Mouse (Mus musculus): ENCODE measurements around the gene Vwc2. TPM values are rescaled to one million over a fixed set of nuclear protein-coding genes. Genes with fewer than 3 reads are reported as not detected.

Gene Vwc2
- polyA plus RNA-seq, 1 experiment from 2014 or later: 8.4 TPM

GRCm38 (mm10) chr11:11114234-11115030 is 409 bp downstream of the Vwc2 start:
- Histone ChIP-seq H3K27me3 (replicated peaks; ENCODE audit: control insufficient read depth, insufficient read depth, low read length) (peaks cover 50% of the 10 kb centered on the region), H3K4me1 (ENCODE audit: control insufficient read depth, insufficient read depth, low read length) (peaks cover 10% of the 10 kb centered on the region; the same call in 1 of the 2 replicates)

DNA sequence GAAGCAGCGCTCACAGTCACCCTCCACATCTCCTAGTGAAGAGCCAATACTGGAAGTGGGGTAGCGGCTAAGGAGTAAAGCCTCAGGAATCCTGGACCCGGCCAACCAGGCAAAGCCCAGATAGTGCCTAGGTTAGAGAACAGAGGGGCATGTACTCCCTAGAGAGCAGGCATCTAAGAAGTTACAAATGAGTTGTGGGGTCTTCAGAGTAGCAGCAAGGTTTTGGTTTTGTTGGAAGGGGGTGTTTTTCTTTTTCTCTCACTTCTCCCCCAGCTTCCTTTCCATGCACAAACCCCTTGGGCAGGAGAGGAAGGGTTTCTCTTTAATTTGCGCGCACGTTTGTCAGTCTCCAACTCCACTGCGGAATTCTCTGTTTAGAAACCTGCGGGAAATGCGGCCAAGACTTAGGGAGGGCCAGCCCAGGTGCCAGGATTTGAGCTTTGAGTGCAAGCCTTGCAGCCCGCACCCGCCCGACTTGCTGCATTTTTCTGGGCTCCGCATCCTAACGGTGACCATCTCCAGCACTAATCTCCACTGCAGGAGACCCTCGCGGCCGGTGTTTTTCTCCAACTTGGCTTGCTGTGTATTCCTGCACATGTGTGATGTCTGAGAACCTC is 1.1 kb downstream of the Vwc2 start:
- Histone ChIP-seq H3K27me3 (replicated peaks; ENCODE audit: control insufficient read depth, insufficient read depth, low read length) (peaks cover 50% of the 10 kb centered on the region), H3K36me3 (ENCODE audit: control insufficient read depth, insufficient read depth, low read length) (no peaks in the 10 kb centered on the region), H3K4me2 (ENCODE audit: low read depth, low read length) (peak overlapping the region; percentile 92), H3K9ac (ENCODE audit: low read depth, low read length) (peak overlapping the region; percentile 60), H3K4me3 (ENCODE audit: low read depth, low read length) (peak overlapping the region; percentile 50), H3K9me3 (ENCODE audit: control insufficient read depth, low read length) (no peaks in the 10 kb centered on the region), H3K27ac (replicated peaks; ENCODE audit: low read depth, low read length) (no peak overlapping the region), H3K4me1 (ENCODE audit: control insufficient read depth, insufficient read depth, low read length) (peaks cover 10% of the 10 kb centered on the region; the same call in 1 of the 2 replicates)
- DNase-seq (ENCODE audit: low spot score) (no peak), ATAC-seq (ENCODE audit: low read depth) (no peak)
- under 1% methylated on average over 17 of the region's 17 CpGs for WGBS

More at GRCm38 (mm10) chr11:11114234-11115030, 409 bp downstream of the Vwc2 start:
- H3K9ac ChIP-seq (ENCODE audit: low read depth, low read length): peak overlapping the region; percentile 35; the same call in 1 of the 2 replicates
- H3K27ac ChIP-seq (replicated peaks; ENCODE audit: low read depth, low read length): no peak overlapping the region
- DNase-seq (ENCODE audit: low spot score): no peak
- peak overlapping the region; percentile 50 for H3K4me3 ChIP-seq (ENCODE audit: low read depth, low read length)
- H3K9me3 ChIP-seq (ENCODE audit: control insufficient read depth, low read length): no peaks in the 10 kb centered on the region
- ATAC-seq (ENCODE audit: low read depth): no peak
- no peaks in the 10 kb centered on the region for H3K36me3 ChIP-seq (ENCODE audit: control insufficient read depth, insufficient read depth, low read length)
- WGBS: under 1% methylated on average over 27 of the region's 34 CpGs
- H3K4me2 ChIP-seq (ENCODE audit: low read depth, low read length): peak overlapping the region; percentile 92

- 1% methylated on average over 52 of the region's 93 CpGs for WGBS
- ATAC-seq (ENCODE audit: low read depth) (peak; percentile 51), DNase-seq (ENCODE audit: low spot score) (no peak)
- no peaks in the 10 kb centered on the region for H3K9me3 ChIP-seq (ENCODE audit: control insufficient read depth, low read length)
- no peaks in the 10 kb centered on the region for H3K36me3 ChIP-seq (ENCODE audit: control insufficient read depth, insufficient read depth, low read length)
- peak overlapping the region; percentile 50 for H3K4me3 ChIP-seq (ENCODE audit: low read depth, low read length)
- peak overlapping the region; percentile 60 for H3K9ac ChIP-seq (ENCODE audit: low read depth, low read length)
- no peak overlapping the region for H3K27ac ChIP-seq (replicated peaks; ENCODE audit: low read depth, low read length)
- H3K27me3 ChIP-seq (replicated peaks; ENCODE audit: control insufficient read depth, insufficient read depth, low read length): peaks cover 50% of the 10 kb centered on the region
- peak overlapping the region; percentile 92 for H3K4me2 ChIP-seq (ENCODE audit: low read depth, low read length)
- peaks cover 10% of the 10 kb centered on the region; the same call in 1 of the 2 replicates for H3K4me1 ChIP-seq (ENCODE audit: control insufficient read depth, insufficient read depth, low read length)
Observed at GRCm38 (mm10) chr11:11115648-11116590, 1.9 kb downstream of the Vwc2 start.

DNA sequence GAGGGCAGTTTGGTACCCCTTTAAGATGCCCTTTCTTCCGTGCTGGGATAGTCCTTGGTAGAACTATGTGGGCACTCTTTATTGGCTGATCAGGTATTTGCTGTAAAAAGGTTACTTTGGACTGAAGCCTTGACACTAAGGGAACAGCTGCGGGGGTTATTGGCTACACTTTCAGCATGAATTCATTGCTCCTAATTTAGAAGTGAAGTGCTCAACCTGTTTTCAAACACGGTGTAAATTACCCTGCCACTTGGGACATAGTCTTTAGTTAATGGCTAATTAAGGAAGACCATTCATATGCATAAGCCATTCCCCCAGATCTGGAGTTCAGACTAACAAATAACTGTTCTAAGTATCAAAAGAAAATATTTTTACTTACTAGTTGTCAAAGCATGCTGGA is 2.7 kb downstream of the Vwc2 start:
- Histone ChIP-seq H3K9ac (ENCODE audit: low read depth, low read length) (peak overlapping the region; percentile 60; the same call in 1 of the 2 replicates), H3K4me1 (ENCODE audit: control insufficient read depth, insufficient read depth, low read length) (peaks cover 10% of the 10 kb centered on the region; the same call in 1 of the 2 replicates), H3K27ac (replicated peaks; ENCODE audit: low read depth, low read length) (no peak overlapping the region), H3K4me2 (ENCODE audit: low read depth, low read length) (peak overlapping the region; percentile 92), H3K27me3 (replicated peaks; ENCODE audit: control insufficient read depth, insufficient read depth, low read length) (peaks cover 50% of the 10 kb centered on the region), H3K36me3 (ENCODE audit: control insufficient read depth, insufficient read depth, low read length) (no peaks in the 10 kb centered on the region), H3K4me3 (ENCODE audit: low read depth, low read length) (peak overlapping the region; percentile 50), H3K9me3 (ENCODE audit: control insufficient read depth, low read length) (no peaks in the 10 kb centered on the region)
- no peak for ATAC-seq (ENCODE audit: low read depth)
- no peak for DNase-seq (ENCODE audit: low spot score)
- WGBS: 6% methylated on average over 3 of the region's 3 CpGs

DNA sequence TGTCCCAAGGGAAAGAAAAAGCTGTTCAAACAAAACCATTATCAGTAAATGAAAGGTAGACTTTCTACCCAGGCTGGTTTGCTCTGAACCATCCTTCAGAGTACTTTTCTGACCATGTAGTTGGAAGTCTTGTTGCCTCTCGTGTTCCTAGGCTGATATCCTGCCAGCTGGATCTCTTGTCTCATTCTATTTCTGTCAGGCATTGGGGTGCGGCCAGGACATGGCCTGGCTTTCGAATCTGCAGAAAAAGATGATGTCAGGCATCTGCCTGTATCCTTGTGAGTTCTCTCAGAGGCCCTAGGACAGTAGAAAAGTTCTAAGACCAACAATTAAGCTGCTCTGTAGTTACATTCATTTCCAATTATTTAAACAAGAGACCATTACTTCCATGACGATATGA is 8.8 kb downstream of the Vwc2 start:
- Histone ChIP-seq H3K27me3 (replicated peaks; ENCODE audit: control insufficient read depth, insufficient read depth, low read length) (peaks cover 2% of the 10 kb centered on the region; the same call in 1 of the 2 replicates), H3K9ac (ENCODE audit: low read depth, low read length) (no peak overlapping the region), H3K36me3 (ENCODE audit: control insufficient read depth, insufficient read depth, low read length) (no peaks in the 10 kb centered on the region), H3K4me1 (ENCODE audit: control insufficient read depth, insufficient read depth, low read length) (no peaks in the 10 kb centered on the region), H3K9me3 (ENCODE audit: control insufficient read depth, low read length) (no peaks in the 10 kb centered on the region), H3K4me3 (ENCODE audit: low read depth, low read length) (no peak overlapping the region), H3K27ac (replicated peaks; ENCODE audit: low read depth, low read length) (no peak overlapping the region), H3K4me2 (ENCODE audit: low read depth, low read length) (no peak overlapping the region)
- ATAC-seq (ENCODE audit: low read depth) (no peak), DNase-seq (ENCODE audit: low spot score) (no peak)
- 79% methylated on average over 4 of the region's 4 CpGs for WGBS

DNA sequence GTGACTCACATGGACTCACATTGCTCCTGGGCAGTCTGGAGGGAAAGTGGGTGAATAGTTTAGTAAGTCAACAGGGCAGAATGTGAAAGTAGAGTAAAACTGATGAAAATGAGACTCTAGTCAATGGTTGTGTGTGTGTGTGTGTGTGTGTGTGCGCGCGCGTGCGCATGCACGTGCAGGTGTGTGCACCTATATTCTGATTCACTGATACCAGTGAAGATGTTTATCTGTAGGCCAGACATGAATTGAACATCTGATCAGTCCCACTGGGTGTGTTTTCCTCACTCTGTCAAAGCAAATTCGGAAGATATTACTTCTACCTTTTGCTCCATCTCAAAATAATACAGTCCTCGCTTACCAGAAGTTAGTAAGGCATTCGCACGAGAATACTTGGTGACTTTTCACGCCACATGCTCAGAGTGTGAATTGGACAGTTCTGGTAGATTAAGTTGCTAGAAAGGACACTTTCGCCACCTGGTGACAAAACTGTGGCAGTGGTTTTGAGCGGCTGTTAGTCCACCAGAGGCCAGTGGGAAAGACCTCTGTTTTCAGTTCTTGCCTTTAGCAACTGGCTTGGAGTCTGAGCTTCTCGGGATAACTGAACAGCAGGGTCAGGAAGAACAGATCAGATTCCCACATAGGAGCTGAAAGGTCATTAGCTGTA is 17.5 kb downstream of the Vwc2 start:
- Histone ChIP-seq H3K4me2 (ENCODE audit: low read depth, low read length) (no peak overlapping the region), H3K4me3 (ENCODE audit: low read depth, low read length) (no peak overlapping the region), H3K9ac (ENCODE audit: low read depth, low read length) (no peak overlapping the region), H3K4me1 (ENCODE audit: control insufficient read depth, insufficient read depth, low read length) (no peaks in the 10 kb centered on the region), H3K27me3 (replicated peaks; ENCODE audit: control insufficient read depth, insufficient read depth, low read length) (no peaks in the 10 kb centered on the region), H3K27ac (replicated peaks; ENCODE audit: low read depth, low read length) (no peak overlapping the region), H3K36me3 (ENCODE audit: control insufficient read depth, insufficient read depth, low read length) (no peaks in the 10 kb centered on the region), H3K9me3 (ENCODE audit: control insufficient read depth, low read length) (no peaks in the 10 kb centered on the region)
- ATAC-seq (ENCODE audit: low read depth) (peak; percentile 70; the same call in 1 of the 2 replicates), DNase-seq (ENCODE audit: low spot score) (peak; percentile 76)
- WGBS: 54% methylated on average over 14 of the region's 14 CpGs

- H3K4me3 ChIP-seq (ENCODE audit: low read depth, low read length): no peak overlapping the region
- no peak for DNase-seq (ENCODE audit: low spot score)
- H3K36me3 ChIP-seq (ENCODE audit: control insufficient read depth, insufficient read depth, low read length): no peaks in the 10 kb centered on the region
- no peaks in the 10 kb centered on the region for H3K4me1 ChIP-seq (ENCODE audit: control insufficient read depth, insufficient read depth, low read length)
- H3K9me3 ChIP-seq (ENCODE audit: control insufficient read depth, low read length): no peaks in the 10 kb centered on the region
- H3K9ac ChIP-seq (ENCODE audit: low read depth, low read length): no peak overlapping the region
- no peak overlapping the region for H3K4me2 ChIP-seq (ENCODE audit: low read depth, low read length)
- no peaks in the 10 kb centered on the region for H3K27me3 ChIP-seq (replicated peaks; ENCODE audit: control insufficient read depth, insufficient read depth, low read length)
- H3K27ac ChIP-seq (replicated peaks; ENCODE audit: low read depth, low read length): no peak overlapping the region
- no peak for ATAC-seq (ENCODE audit: low read depth)
Observed at GRCm38 (mm10) chr11:11140622-11141021, 26.6 kb downstream of the Vwc2 start.

DNA sequence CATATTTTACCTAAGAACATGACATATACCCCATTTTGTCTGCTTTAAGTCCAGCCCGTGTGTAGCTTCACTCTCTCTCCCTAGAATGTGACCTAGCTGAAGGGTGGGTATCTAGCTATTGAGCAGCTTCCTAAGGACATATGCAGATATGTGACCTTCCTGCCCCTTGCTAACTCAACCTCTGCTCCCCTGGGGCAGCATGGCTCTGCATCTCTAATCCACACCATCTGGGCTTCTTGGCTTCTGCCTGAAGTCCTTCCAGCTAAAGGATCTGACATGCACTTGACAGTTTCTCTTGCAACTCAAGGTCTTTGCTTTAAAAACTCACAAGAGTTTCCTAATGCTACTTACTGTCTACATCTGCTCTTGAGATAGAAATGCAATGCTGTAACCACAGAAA is 38.7 kb downstream of the Vwc2 start:
- Histone ChIP-seq H3K27ac (replicated peaks; ENCODE audit: low read depth, low read length) (no peak overlapping the region), H3K36me3 (ENCODE audit: control insufficient read depth, insufficient read depth, low read length) (no peaks in the 10 kb centered on the region), H3K4me2 (ENCODE audit: low read depth, low read length) (no peak overlapping the region), H3K9me3 (ENCODE audit: control insufficient read depth, low read length) (no peaks in the 10 kb centered on the region), H3K4me1 (ENCODE audit: control insufficient read depth, insufficient read depth, low read length) (no peaks in the 10 kb centered on the region), H3K9ac (ENCODE audit: low read depth, low read length) (no peak overlapping the region), H3K4me3 (ENCODE audit: low read depth, low read length) (no peak overlapping the region), H3K27me3 (replicated peaks; ENCODE audit: control insufficient read depth, insufficient read depth, low read length) (no peaks in the 10 kb centered on the region)
- WGBS: 24% methylated on average over 1 of the region's 1 CpGs
- no peak for DNase-seq (ENCODE audit: low spot score)
- ATAC-seq (ENCODE audit: low read depth): no peak

Measured in embryonic facial prominence, embryonic 14.5 days (tissue).